26 mouse cellular contexts compared by ENCODE assay signal in genomic region chr6:91966006-91966405, GRCm38 (mm10). TPM values are rescaled to one million over a fixed set of nuclear protein-coding genes. Genes with fewer than 3 reads are reported as not detected.
DNase-seq lines count a peak whose midpoint lies in the region; ATAC-seq and TF ChIP-seq lines count a peak whose summit lies in the region.
"Had no signal": no experiment of that assay in that cellular context is flagged by ENCODE, and none has a peak within 500 bp of the region (broad histone marks: within the 10 kb centered on the region; RNA-seq: fewer than 3 reads in every experiment).

No protein-coding gene starts in this region.

- peak; percentile 39 for TF ChIP-seq CTCF in forebrain, postnatal 0 days (IDR thresholded peaks at IDR 0.05; ENCODE audit: low read depth)
- peak; percentile 25; the same call in 1 of the 2 replicates for TF ChIP-seq CTCF in midbrain, postnatal 0 days (IDR thresholded peaks at IDR 0.05)
- peak; percentile 8; the same call in 1 of the 2 replicates for TF ChIP-seq CTCF in brain, embryonic 14.5 days (IDR thresholded peaks at IDR 0.05; ENCODE audit: borderline replicate concordance, extremely low read depth, insufficient read depth, insufficient read length)
- TF ChIP-seq CTCF in thymus, adult 2 months (IDR thresholded peaks at IDR 0.05; ENCODE audit: borderline replicate concordance, control insufficient read depth, extremely low read depth, insufficient read depth, low read length, poor library complexity): no peak

- peak; percentile 66 for ATAC-seq in forebrain, postnatal 0 days
- ATAC-seq in forebrain, embryonic 11.5 days (replicated peaks; ENCODE audit: low FRiP score): no peak
- no peak for ATAC-seq in midbrain, postnatal 0 days (ENCODE audit: low FRiP score)
- ATAC-seq in midbrain, embryonic 14.5 days (ENCODE audit: low FRiP score, low TSS enrichment): no peak
- ATAC-seq: forebrain, embryonic 14.5 days; hindbrain, embryonic 16.5 days; intestine, embryonic 16.5 days had no signal

- H3K9me3 ChIP-seq in forebrain, postnatal 0 days (ENCODE audit: low read length): no peaks in the 10 kb centered on the region
- no peaks in the 10 kb centered on the region for H3K9me3 ChIP-seq in forebrain, embryonic 11.5 days (ENCODE audit: control insufficient read depth, low read length)
- no peaks in the 10 kb centered on the region for H3K9me3 ChIP-seq in midbrain, postnatal 0 days (ENCODE audit: low read length)
- H3K9me3 ChIP-seq in midbrain, embryonic 14.5 days (ENCODE audit: control insufficient read depth, low read length): no peaks in the 10 kb centered on the region
- H3K9me3 ChIP-seq: G1E; hindbrain, embryonic 10.5 days; limb, embryonic 13.5 days; midbrain, embryonic 12.5 days; neural tube, embryonic 15.5 days had no signal

- no peak overlapping the region for H3K9ac ChIP-seq in forebrain, postnatal 0 days
- H3K9ac ChIP-seq in forebrain, embryonic 11.5 days (ENCODE audit: low read length): no peak overlapping the region
- no peak overlapping the region for H3K9ac ChIP-seq in midbrain, postnatal 0 days (replicated peaks; ENCODE audit: low read length, poor library complexity, severe bottlenecking)
- H3K9ac ChIP-seq in midbrain, embryonic 14.5 days (replicated peaks; ENCODE audit: low read length): no peak overlapping the region
- H3K9ac ChIP-seq: limb, embryonic 13.5 days; midbrain, embryonic 12.5 days; neural tube, embryonic 15.5 days had no signal

- H3K4me2 ChIP-seq in forebrain, postnatal 0 days (ENCODE audit: low read depth): no peak overlapping the region
- H3K4me2 ChIP-seq in forebrain, embryonic 11.5 days (ENCODE audit: low read depth, low read length, severe bottlenecking): no peak overlapping the region
- H3K4me2 ChIP-seq in midbrain, postnatal 0 days (ENCODE audit: low read depth, low read length, poor library complexity, severe bottlenecking): no peak overlapping the region
- no peak overlapping the region for H3K4me2 ChIP-seq in midbrain, embryonic 14.5 days (ENCODE audit: low read length)
- H3K4me2 ChIP-seq: limb, embryonic 13.5 days; liver, embryonic 11.5 days; midbrain, embryonic 12.5 days; neural tube, embryonic 15.5 days had no signal

- DNase-seq in forebrain, postnatal 0 days: no peak
- DNase-seq in forebrain, embryonic 11.5 days (ENCODE audit: low spot score): no peak
- DNase-seq in layer of hippocampus, adult 11-12 months (ENCODE audit: low spot score): peak; percentile 12
- no peak for DNase-seq in layer of hippocampus, adult 9-10 months (ENCODE audit: low spot score)
- DNase-seq in midbrain, postnatal 0 days (ENCODE audit: low spot score): peak; percentile 12
- DNase-seq in midbrain, embryonic 14.5 days: no peak
- no peak for DNase-seq in brain, embryonic 14.5 days (ENCODE audit: low read depth)
- DNase-seq in thymus, adult 2 months: no peak
- DNase-seq: cerebellum, adult 11-12 months; heart, postnatal 14 days; kidney, adult 9 months; lung, postnatal 4 days; retina, postnatal 1 day; thymus, adult 18-20 months; thymus, postnatal 36 days had no signal

- H3K27me3 ChIP-seq in forebrain, postnatal 0 days (ENCODE audit: insufficient read depth, low read length): no peaks in the 10 kb centered on the region
- H3K27me3 ChIP-seq in forebrain, embryonic 11.5 days (ENCODE audit: control insufficient read depth, insufficient read depth, low read length): no peaks in the 10 kb centered on the region
- H3K27me3 ChIP-seq in midbrain, postnatal 0 days (ENCODE audit: insufficient read depth, low read length): no peaks in the 10 kb centered on the region
- no peaks in the 10 kb centered on the region for H3K27me3 ChIP-seq in midbrain, embryonic 14.5 days (ENCODE audit: control insufficient read depth, insufficient read depth, low read length)
- no peaks in the 10 kb centered on the region for H3K27me3 ChIP-seq in thymus, adult 2 months (ENCODE audit: control insufficient read depth, insufficient read depth, low read length)
- H3K27me3 ChIP-seq: limb, embryonic 13.5 days; midbrain, embryonic 12.5 days; neural tube, embryonic 15.5 days had no signal

- H3K36me3 ChIP-seq in forebrain, postnatal 0 days (ENCODE audit: insufficient read depth): no peaks in the 10 kb centered on the region
- H3K36me3 ChIP-seq in forebrain, embryonic 11.5 days (ENCODE audit: control insufficient read depth, insufficient read depth, low read length): no peaks in the 10 kb centered on the region
- no peaks in the 10 kb centered on the region for H3K36me3 ChIP-seq in midbrain, postnatal 0 days (ENCODE audit: insufficient read depth, low read length)
- H3K36me3 ChIP-seq in midbrain, embryonic 14.5 days (ENCODE audit: control insufficient read depth, insufficient read depth, low read length): no peaks in the 10 kb centered on the region
- no peaks in the 10 kb centered on the region for H3K36me3 ChIP-seq in thymus, adult 2 months (ENCODE audit: control insufficient read depth, insufficient read depth, low read length)
- H3K36me3 ChIP-seq: G1E; hindbrain, embryonic 10.5 days; limb, embryonic 13.5 days; midbrain, embryonic 12.5 days; neural tube, embryonic 15.5 days had no signal

- no peak for TF ChIP-seq POLR2A in brain, embryonic 14.5 days (IDR thresholded peaks at IDR 0.05; ENCODE audit: borderline replicate concordance, extremely low read depth, insufficient read depth, insufficient read length, poor library complexity, severe bottlenecking)
- TF ChIP-seq POLR2A in thymus, adult 2 months (IDR thresholded peaks at IDR 0.05; ENCODE audit: control insufficient read depth, extremely low read depth, insufficient read depth, low read length, poor library complexity): no peak

- H3K27ac ChIP-seq in forebrain, postnatal 0 days (ENCODE audit: low read depth, low read length): no peak overlapping the region
- no peak overlapping the region for H3K27ac ChIP-seq in forebrain, embryonic 11.5 days (ENCODE audit: low read depth, low read length)
- no peak overlapping the region for H3K27ac ChIP-seq in midbrain, postnatal 0 days (ENCODE audit: low read depth, low read length)
- no peak overlapping the region for H3K27ac ChIP-seq in midbrain, embryonic 14.5 days (replicated peaks; ENCODE audit: low read depth, low read length)
- H3K27ac ChIP-seq in thymus, adult 2 months (ENCODE audit: control insufficient read depth, insufficient read depth, low read length): no peak overlapping the region
- H3K27ac ChIP-seq: hindbrain, embryonic 10.5 days; limb, embryonic 13.5 days; midbrain, embryonic 12.5 days; neural tube, embryonic 15.5 days had no signal

- no peak overlapping the region for H3K4me3 ChIP-seq in forebrain, postnatal 0 days (ENCODE audit: low read depth, low read length)
- H3K4me3 ChIP-seq in forebrain, embryonic 11.5 days (ENCODE audit: low read depth, low read length): no peak overlapping the region
- H3K4me3 ChIP-seq in midbrain, postnatal 0 days (ENCODE audit: low read depth, low read length): no peak overlapping the region
- H3K4me3 ChIP-seq in midbrain, embryonic 14.5 days (replicated peaks; ENCODE audit: low read depth, low read length): no peak overlapping the region
- H3K4me3 ChIP-seq in thymus, adult 2 months (ENCODE audit: control insufficient read depth, insufficient read depth, low read length): no peak overlapping the region
- H3K4me3 ChIP-seq: hindbrain, embryonic 10.5 days; limb, embryonic 13.5 days; megakaryocyte, embryonic 14.5 days; midbrain, embryonic 12.5 days; neural tube, embryonic 15.5 days had no signal

- H3K4me1 ChIP-seq in forebrain, postnatal 0 days (ENCODE audit: insufficient read depth): no peaks in the 10 kb centered on the region
- no peaks in the 10 kb centered on the region for H3K4me1 ChIP-seq in forebrain, embryonic 11.5 days (replicated peaks; ENCODE audit: control insufficient read depth, insufficient read depth, low read length)
- no peaks in the 10 kb centered on the region for H3K4me1 ChIP-seq in midbrain, postnatal 0 days (ENCODE audit: insufficient read depth, low read length)
- H3K4me1 ChIP-seq in midbrain, embryonic 14.5 days (ENCODE audit: control insufficient read depth, insufficient read depth, low read length): no peaks in the 10 kb centered on the region
- no peaks in the 10 kb centered on the region for H3K4me1 ChIP-seq in thymus, adult 2 months (replicated peaks; ENCODE audit: control insufficient read depth, insufficient read depth, low read length)
- H3K4me1 ChIP-seq: limb, embryonic 13.5 days; megakaryocyte, embryonic 14.5 days; midbrain, embryonic 12.5 days had no signal

- WGBS in forebrain, postnatal 0 days: 53% methylated on average over 6 of the region's 6 CpGs
- 75% methylated on average over 6 of the region's 6 CpGs for WGBS in forebrain, embryonic 11.5 days
- 50% methylated on average over 6 of the region's 6 CpGs for WGBS in midbrain, postnatal 0 days
- 67% methylated on average over 6 of the region's 6 CpGs for WGBS in midbrain, embryonic 14.5 days
- 84% methylated on average over 6 of the region's 6 CpGs for WGBS in thymus, adult 2 months

RNA-seq across cellular contexts. Expression of gene Fgd5, which starts 12.7 kb away (rescaled TPM):
- 9.3 and 13.0 TPM in 2 replicates for total RNA-seq in forebrain, postnatal 0 days (2014; rRNA removed)
- polyA plus RNA-seq in forebrain, postnatal 0 days (2015; fragmentation: Nextera tagmentation; extraction: Ambion mirVana): 4.0 and 6.7 TPM in 2 replicates
- polyA plus RNA-seq in forebrain, embryonic 11.5 days (2014; fragmentation: Nextera tagmentation; extraction: Ambion mirVana): 6.3 and 6.6 TPM in 2 replicates
- total RNA-seq in midbrain, postnatal 0 days (2014; rRNA removed): 13.8 TPM in 2 replicates
- 7.9 and 8.1 TPM in 2 replicates for polyA plus RNA-seq in midbrain, postnatal 0 days (2015; fragmentation: Nextera tagmentation; extraction: Ambion mirVana)
- polyA plus RNA-seq in midbrain, embryonic 14.5 days (2014; fragmentation: Nextera tagmentation; extraction: Ambion mirVana): 6.0 and 7.2 TPM in 2 replicates
- polyA plus RNA-seq in brain, embryonic 14.5 days (2012; rRNA removed): 7.9 and 16.9 TPM in 2 replicates
- polyA plus RNA-seq in thymus, adult 2 months (2012; rRNA removed): 5.1 and 5.6 TPM in 2 replicates
- total RNA-seq: monocyte, adult 5-6 weeks had no signal

Comparison
In these comparisons a context has a peak if more than half of its experiments do, and no peak if none do; other contexts are left out.
1. DNase-seq: peak in layer of hippocampus, adult 11-12 months (single experiment) and midbrain, postnatal 0 days (single experiment); none in forebrain, postnatal 0 days (single experiment), forebrain, embryonic 11.5 days (single experiment), layer of hippocampus, adult 9-10 months (single experiment), midbrain, embryonic 14.5 days (single experiment), brain, embryonic 14.5 days (single experiment) and thymus, adult 2 months (single experiment).